Mouse (Mus musculus): ENCODE results near the gene Vps36. TPM values are rescaled to one million over a fixed set of nuclear protein-coding genes. Genes with fewer than 3 reads are reported as not detected.

Gene Vps36
- total RNA-seq (2023; ENCODE audit: inconsistent age) = 24.5 to 32.8 TPM (median 27.5 TPM) in 4 replicates

GRCm38 (mm10) chr8:22192660-22193431 is at the start of gene Vps36:
TSS of gene Vps36 (plus strand) at chr8:22192809.

DNA sequence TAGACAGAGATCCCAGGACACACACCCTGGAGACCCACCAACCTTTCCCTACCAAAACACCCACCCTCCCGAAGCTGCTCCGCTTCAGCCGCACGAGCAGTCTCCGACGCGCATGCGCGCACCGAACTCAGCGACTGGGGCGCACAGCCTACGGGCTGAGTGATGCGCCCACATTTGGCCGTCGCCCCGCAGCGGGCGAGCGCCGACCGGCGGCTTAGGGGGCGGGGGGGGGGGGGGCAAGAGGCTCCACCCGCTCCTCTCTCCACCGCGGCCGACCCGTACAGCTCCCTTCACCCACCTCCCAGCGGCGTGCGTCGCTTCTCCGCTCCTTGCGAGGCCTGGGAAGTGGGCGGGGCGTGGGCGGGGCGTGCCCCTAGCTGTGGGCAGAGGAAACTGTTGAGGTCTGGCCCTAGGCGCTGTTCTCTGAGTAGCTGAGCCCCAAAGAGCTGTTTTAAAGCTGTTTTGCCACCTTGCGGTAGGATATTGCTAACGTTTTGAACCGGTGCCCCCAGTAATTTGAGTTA is 26.5 kb upstream of the Vps36 start, which contains the start of gene Nek3:
TSS of gene Nek3 (minus strand) at position 356 of the 524 bp plus-strand sequence.

GRCm38 (mm10) chr8:22185431-22186397 is 6.9 kb upstream of the Vps36 start, which contains the start of gene Ckap2:
TSS of gene Ckap2 (minus strand) at chr8:22185819.

GRCm38 (mm10) chr8:22227061-22227877 is 34.7 kb downstream of the Vps36 start, which contains the start of gene Thsd1:
TSS of gene Thsd1 (plus strand) at chr8:22227313.

Other genes starting within 250 kb of the Vps36 start
- gene Defb13, start 246.0 kb upstream of the Vps36 start, total RNA-seq (2023; ENCODE audit: inconsistent age) = not detected in 4 replicates
- not detected in 4 replicates for gene Fam90a1a, start 234.1 kb upstream of the Vps36 start, total RNA-seq (2023; ENCODE audit: inconsistent age)
- gene Ccdc70, start 223.0 kb upstream of the Vps36 start, total RNA-seq (2023; ENCODE audit: inconsistent age) = not detected in 4 replicates
- 0.19 to 0.58 TPM (median 0.36 TPM) in 4 replicates for gene Atp7b, start 132.5 kb upstream of the Vps36 start, total RNA-seq (2023; ENCODE audit: inconsistent age)
- 14.8 to 24.1 TPM (median 20.4 TPM) in 4 replicates for gene Alg11, start 132.1 kb upstream of the Vps36 start, total RNA-seq (2023; ENCODE audit: inconsistent age)
- gene Nek5, start 67.8 kb upstream of the Vps36 start, total RNA-seq (2023; ENCODE audit: inconsistent age) = not detected in 4 replicates
- 4.6 to 6.4 TPM (median 5.3 TPM) in 4 replicates for gene Nek3, start 26.4 kb upstream of the Vps36 start, total RNA-seq (2023; ENCODE audit: inconsistent age)
- gene Ckap2, start 7.0 kb upstream of the Vps36 start, total RNA-seq (2023; ENCODE audit: inconsistent age) = 1.7 to 2.7 TPM (median 2.1 TPM) in 4 replicates
- 0.18 to 0.55 TPM (median 0.45 TPM) in 4 replicates for gene Thsd1, start 34.5 kb downstream of the Vps36 start, total RNA-seq (2023; ENCODE audit: inconsistent age)
- not detected in 4 replicates for gene Tpte, start 90.6 kb downstream of the Vps36 start, total RNA-seq (2023; ENCODE audit: inconsistent age)
- gene Slc25a15, start 205.8 kb downstream of the Vps36 start, total RNA-seq (2023; ENCODE audit: inconsistent age) = 5.8 to 7.7 TPM (median 6.9 TPM) in 4 replicates
- 9.0 to 11.9 TPM (median 10.9 TPM) in 4 replicates for gene Mrps31, start 218.6 kb downstream of the Vps36 start, total RNA-seq (2023; ENCODE audit: inconsistent age)